26 mouse cellular contexts compared by ENCODE assay signal in genomic region chr11:49084385-49084784, GRCm38 (mm10). TPM values are rescaled to one million over a fixed set of nuclear protein-coding genes. Genes with fewer than 3 reads are reported as not detected.
DNase-seq lines count a peak whose midpoint lies in the region; ATAC-seq and TF ChIP-seq lines count a peak whose summit lies in the region.
"Had no signal": no experiment of that assay in that cellular context is flagged by ENCODE, and none has a peak within 500 bp of the region (broad histone marks: within the 10 kb centered on the region; RNA-seq: fewer than 3 reads in every experiment).

No protein-coding gene starts in this region.

- TF ChIP-seq EP300 in liver, postnatal 0 days (IDR thresholded peaks at IDR 0.05; ENCODE audit: low read depth), result no peak

- CTCF ChIA-PET in Patski (lab: Charles Lee), result interaction anchor here (1.1 to 1.7 kb wide), 5 partner anchors 9 to 212 kb away, joined by 3 to 5 read pairs (median 4); partner anchors contain the start of gene Gm12185

- no peak overlapping the region for H3K4me2 ChIP-seq in kidney, embryonic 16.5 days (replicated peaks; ENCODE audit: low read depth, low read length)
- H3K4me2 ChIP-seq in liver, embryonic 11.5 days, result no peak overlapping the region; the same call in 1 of the 2 replicates
- H3K4me2 ChIP-seq in liver, postnatal 0 days (ENCODE audit: low read depth, low read length), result peak overlapping the region; percentile 11; the same call in 1 of the 2 replicates
- H3K4me2 ChIP-seq: embryonic facial prominence, embryonic 12.5 days; forebrain, embryonic 12.5 days; heart, embryonic 12.5 days; hindbrain, embryonic 12.5 days; neural tube, embryonic 13.5 days had no signal

- 0 out of 2 replicates have a peak overlapping the region, but pooled peaks have one; percentile 32 for H3K27ac ChIP-seq in kidney, embryonic 16.5 days (ENCODE audit: low read length)
- peak overlapping the region; percentile 71 for H3K27ac ChIP-seq in liver, embryonic 11.5 days (ENCODE audit: low read depth, low read length)
- peak overlapping the region; percentile 98 for H3K27ac ChIP-seq in liver, postnatal 0 days (ENCODE audit: low read depth)
- H3K27ac ChIP-seq: embryonic facial prominence, embryonic 12.5 days; forebrain, embryonic 12.5 days; hindbrain, embryonic 12.5 days; kidney, postnatal 0 days; neural tube, embryonic 13.5 days; stomach, postnatal 0 days had no signal

- no peak for ATAC-seq in kidney, embryonic 16.5 days (ENCODE audit: low FRiP score, low TSS enrichment)
- peak; percentile 32 for ATAC-seq in Patski
- ATAC-seq in liver, embryonic 11.5 days (replicated peaks; ENCODE audit: low FRiP score), result no peak
- ATAC-seq in liver, postnatal 0 days, result no peak
- ATAC-seq: intestine, postnatal 0 days had no signal

- no peak overlapping the region for H3K9ac ChIP-seq in kidney, embryonic 16.5 days (replicated peaks; ENCODE audit: low read length)
- H3K9ac ChIP-seq in liver, embryonic 11.5 days (ENCODE audit: low read depth, low read length), result peak overlapping the region; percentile 47
- 0 out of 2 replicates have a peak overlapping the region, but pooled peaks have one; percentile 32 for H3K9ac ChIP-seq in liver, postnatal 0 days (replicated peaks)
- H3K9ac ChIP-seq: embryonic facial prominence, embryonic 12.5 days; forebrain, embryonic 12.5 days; heart, embryonic 12.5 days; hindbrain, embryonic 12.5 days; neural tube, embryonic 13.5 days had no signal

- in situ Hi-C loops in Patski (cut with MboI; ENCODE audit: low pct_unique_long_range_greater_than_20kb), result loop anchor here (5.0 to 10.0 kb wide), 2 partner anchors 90 to 162 kb away; partner anchors contain the start of genes Gm12185 and Tgtp1

- H3K4me3 ChIP-seq in kidney, embryonic 16.5 days (ENCODE audit: low read length), result no peak overlapping the region
- H3K4me3 ChIP-seq in liver, embryonic 11.5 days (ENCODE audit: low read depth, low read length), result no peak overlapping the region
- no peak overlapping the region for H3K4me3 ChIP-seq in liver, postnatal 0 days (ENCODE audit: low read depth, low read length)
- H3K4me3 ChIP-seq: embryonic facial prominence, embryonic 12.5 days; erythroblast, embryonic 14.5 days; forebrain, embryonic 12.5 days; heart, embryonic 12.5 days; hindbrain, embryonic 12.5 days; neural tube, embryonic 13.5 days had no signal

- POLR2A ChIA-PET in Patski (lab: Charles Lee), result interaction anchor here (0.7 to 1.2 kb wide), 2 partner anchors 212 to 229 kb away, joined by 3 read pairs; partner anchors contain the start of gene Irgm1

- TF ChIP-seq CTCF in Patski (IDR thresholded peaks at IDR 0.05), result no peak
- no peak for TF ChIP-seq CTCF in liver, postnatal 0 days (IDR thresholded peaks at IDR 0.05; ENCODE audit: low read depth)

- no peak for DNase-seq in kidney, adult 18-20 months
- no peak for DNase-seq in Patski (ENCODE audit: low read depth, low spot score)
- no peak for DNase-seq in liver, embryonic 11.5 days (ENCODE audit: low spot score)
- no peak for DNase-seq in liver, postnatal 0 days
- no peak for DNase-seq in Muller cell, postnatal 12 days (ENCODE audit: inconsistent ontology term)
- no peak for DNase-seq in urinary bladder, postnatal 14 days (ENCODE audit: low spot score)
- no peak for DNase-seq in right cerebral cortex, postnatal 36 days (ENCODE audit: low spot score in 2 of 2)
- DNase-seq: cerebellum, adult 18-20 months; cerebellum, postnatal 25 days; heart, postnatal 14 days; lung, adult 2 months; lung, postnatal 14 days; right cerebral cortex, postnatal 4 days had no signal

- 63% methylated on average over 1 of the region's 1 CpGs for WGBS in kidney, embryonic 16.5 days
- 67% methylated on average over 1 of the region's 1 CpGs for WGBS in liver, embryonic 11.5 days
- 69% methylated on average over 1 of the region's 1 CpGs for WGBS in liver, postnatal 0 days (ENCODE audit: insufficient replicate concordance)

- H3K27me3 ChIP-seq in kidney, embryonic 16.5 days (ENCODE audit: insufficient read depth, low read length), result no peaks in the 10 kb centered on the region
- H3K27me3 ChIP-seq in Patski, result no peaks in the 10 kb centered on the region
- H3K27me3 ChIP-seq in liver, embryonic 11.5 days (replicated peaks; ENCODE audit: control insufficient read depth, insufficient read depth, low read length), result no peaks in the 10 kb centered on the region
- no peaks in the 10 kb centered on the region for H3K27me3 ChIP-seq in liver, postnatal 0 days (ENCODE audit: insufficient read depth, low read length)
- H3K27me3 ChIP-seq: embryonic facial prominence, embryonic 12.5 days; forebrain, embryonic 12.5 days; heart, embryonic 12.5 days; hindbrain, embryonic 12.5 days; neural tube, embryonic 13.5 days had no signal

- H3K4me1 ChIP-seq in kidney, embryonic 16.5 days (ENCODE audit: insufficient read depth, low read length), result peaks cover 16% of the 10 kb centered on the region; the same call in 1 of the 2 replicates
- H3K4me1 ChIP-seq in liver, embryonic 11.5 days (replicated peaks; ENCODE audit: control insufficient read depth, insufficient read depth, low read length), result peaks cover 48% of the 10 kb centered on the region
- H3K4me1 ChIP-seq in liver, postnatal 0 days (ENCODE audit: insufficient read depth), result peaks cover 67% of the 10 kb centered on the region
- H3K4me1 ChIP-seq: neural tube, embryonic 13.5 days had no signal

- no peaks in the 10 kb centered on the region for H3K36me3 ChIP-seq in kidney, embryonic 16.5 days (ENCODE audit: insufficient read depth, low read length)
- H3K36me3 ChIP-seq in liver, embryonic 11.5 days (ENCODE audit: control insufficient read depth, insufficient read depth, low read length), result no peaks in the 10 kb centered on the region
- H3K36me3 ChIP-seq in liver, postnatal 0 days (replicated peaks; ENCODE audit: insufficient read depth, low read length), result no peaks in the 10 kb centered on the region
- H3K36me3 ChIP-seq: embryonic facial prominence, embryonic 12.5 days; forebrain, embryonic 12.5 days; heart, embryonic 12.5 days; hindbrain, embryonic 12.5 days; neural tube, embryonic 13.5 days had no signal

- H3K9me3 ChIP-seq in kidney, embryonic 16.5 days (ENCODE audit: low read length), result no peaks in the 10 kb centered on the region
- H3K9me3 ChIP-seq in liver, embryonic 11.5 days (ENCODE audit: control insufficient read depth, low read length), result no peaks in the 10 kb centered on the region
- no peaks in the 10 kb centered on the region for H3K9me3 ChIP-seq in liver, postnatal 0 days (ENCODE audit: low read length)
- H3K9me3 ChIP-seq: embryonic facial prominence, embryonic 12.5 days; forebrain, embryonic 12.5 days; heart, embryonic 12.5 days; hindbrain, embryonic 12.5 days; neural tube, embryonic 13.5 days had no signal

RNA-seq across cellular contexts. Expression of gene Ifi47, which starts 8.0 kb away (rescaled TPM):
- 2.1 and 2.6 TPM in 2 replicates for polyA plus RNA-seq in kidney, embryonic 16.5 days (2015; fragmentation: Nextera tagmentation; extraction: Ambion mirVana)
- polyA plus RNA-seq in Patski (2021), result 0.81 TPM
- 6.0 and 8.2 TPM in 2 replicates for polyA plus RNA-seq in liver, embryonic 11.5 days (2014; fragmentation: Nextera tagmentation; extraction: Ambion mirVana)
- 29.7 and 29.8 TPM in 2 replicates for polyA plus RNA-seq in liver, postnatal 0 days (2015; fragmentation: Nextera tagmentation; extraction: Ambion mirVana)
- polyA plus RNA-seq: erythroblast, embryonic 14.5 days had no signal

RNA-seq across cellular contexts. Expression of gene Tgtp2, which starts 20.4 kb away (rescaled TPM):
- polyA plus RNA-seq in kidney, embryonic 16.5 days (2015; fragmentation: Nextera tagmentation; extraction: Ambion mirVana), result 0.24 and 0.42 TPM in 2 replicates
- 0.18 TPM for polyA plus RNA-seq in Patski (2021)
- polyA plus RNA-seq in liver, embryonic 11.5 days (2014; fragmentation: Nextera tagmentation; extraction: Ambion mirVana), result 0.23 and 0.58 TPM in 2 replicates
- polyA plus RNA-seq in liver, postnatal 0 days (2015; fragmentation: Nextera tagmentation; extraction: Ambion mirVana), result 5.1 and 7.1 TPM in 2 replicates
- polyA plus RNA-seq: erythroblast, embryonic 14.5 days; forebrain, embryonic 12.5 days; heart, embryonic 12.5 days; hindbrain, embryonic 12.5 days had no signal

RNA-seq across cellular contexts. Expression of gene Olfr1396, which starts 30.3 kb away (rescaled TPM):
- polyA plus RNA-seq in kidney, embryonic 16.5 days (2015; fragmentation: Nextera tagmentation; extraction: Ambion mirVana), result 0.12 TPM in 1 of 2 replicates, not detected in the other
- not detected for polyA plus RNA-seq in Patski (2021)
- polyA plus RNA-seq in liver, embryonic 11.5 days (2014; fragmentation: Nextera tagmentation; extraction: Ambion mirVana), result not detected in 2 replicates
- not detected in 2 replicates for polyA plus RNA-seq in liver, postnatal 0 days (2015; fragmentation: Nextera tagmentation; extraction: Ambion mirVana)
- polyA plus RNA-seq: C2C12; embryonic facial prominence, embryonic 12.5 days; erythroblast, embryonic 14.5 days; forebrain, embryonic 12.5 days; heart, embryonic 12.5 days; hindbrain, embryonic 12.5 days; kidney, postnatal 0 days; midbrain, embryonic 14.5 days; neural tube, embryonic 13.5 days had no signal

RNA-seq across cellular contexts. Expression of gene 9930111J21Rik2, which starts 33.3 kb away (rescaled TPM):
- 0.60 and 0.98 TPM in 2 replicates for polyA plus RNA-seq in kidney, embryonic 16.5 days (2015; fragmentation: Nextera tagmentation; extraction: Ambion mirVana)
- 0.86 TPM for polyA plus RNA-seq in Patski (2021)
- polyA plus RNA-seq in liver, embryonic 11.5 days (2014; fragmentation: Nextera tagmentation; extraction: Ambion mirVana), result 0.30 and 0.31 TPM in 2 replicates
- polyA plus RNA-seq in liver, postnatal 0 days (2015; fragmentation: Nextera tagmentation; extraction: Ambion mirVana), result 1.2 and 1.4 TPM in 2 replicates
- polyA plus RNA-seq: erythroblast, embryonic 14.5 days had no signal

RNA-seq across cellular contexts. Expression of gene Olfr1395, which starts 57.7 kb away (rescaled TPM):
- not detected in 2 replicates for polyA plus RNA-seq in kidney, embryonic 16.5 days (2015; fragmentation: Nextera tagmentation; extraction: Ambion mirVana)
- not detected for polyA plus RNA-seq in Patski (2021)
- polyA plus RNA-seq in liver, embryonic 11.5 days (2014; fragmentation: Nextera tagmentation; extraction: Ambion mirVana), result not detected in 2 replicates
- polyA plus RNA-seq in liver, postnatal 0 days (2015; fragmentation: Nextera tagmentation; extraction: Ambion mirVana), result not detected in 2 replicates
- polyA plus RNA-seq: C2C12; embryonic facial prominence, embryonic 12.5 days; erythroblast, embryonic 14.5 days; forebrain, embryonic 12.5 days; heart, embryonic 12.5 days; hindbrain, embryonic 12.5 days; intestine, postnatal 0 days; kidney, postnatal 0 days; lung, adult 2 months; midbrain, embryonic 14.5 days; neural tube, embryonic 13.5 days; stomach, postnatal 0 days; thymus, postnatal 0 days had no signal

Comparison
In these comparisons a context has a peak if more than half of its experiments do, and no peak if none do; other contexts are left out.
1. H3K27ac ChIP-seq: peak in every context shown above with its lines; median percentile 98 in liver, postnatal 0 days; 71 in liver, embryonic 11.5 days; 32 in kidney, embryonic 16.5 days.